Mouse (Mus musculus) ES-E14 (cell line): ENCODE results near the gene Car9. TPM values are rescaled to one million over a fixed set of nuclear protein-coding genes. Genes with fewer than 3 reads are reported as not detected.
A peak's percentile ranks its signal among the peaks of the same experiment; 100 is the strongest.

Experiments used
- DNase-seq: peaks from one replicate; pipeline ENCODE4 v3.0.0-alpha.2; 2013; ENCODE audit warnings: low read depth, low spot score
- H3K27ac ChIP-seq: 2 replicates; pipeline ENCODE4 v1.5.1; 2012; ENCODE audit warnings: low read depth, mild to moderate bottlenecking, low read length, moderate library complexity, mixed read lengths; ENCODE audit not compliant: poor library complexity, insufficient read depth, severe bottlenecking
- H3K36me3 ChIP-seq: 2 replicates; pipeline ENCODE4 v1.6.1; 2012; ENCODE audit warnings: mild to moderate bottlenecking, low read length, moderate library complexity, mixed read lengths; ENCODE audit not compliant: control insufficient read depth, poor library complexity, insufficient read depth, severe bottlenecking
- H3K4me1 ChIP-seq, 2 experiments: fragments of 150-350 bp in 1 of 2; sonication (generic) in 1 of 2; 2 replicates each; pipeline ENCODE4 v1.6.1; 2012; ENCODE audit warnings: low read length in 2 of 2, mild to moderate bottlenecking in 1 of 2, mixed read lengths in 1 of 2; ENCODE audit not compliant: control insufficient read depth in 2 of 2, insufficient read depth in 2 of 2, poor library complexity in 1 of 2
- H3K4me3 ChIP-seq, 2 experiments: fragments of 150-350 bp in 1 of 2; sonication (generic) in 1 of 2; 2 replicates each; pipeline ENCODE4 v1.5.1; 2012; ENCODE audit warnings: low read length in 2 of 2, low read depth in 1 of 2, mild to moderate bottlenecking in 1 of 2, mixed read lengths in 1 of 2; ENCODE audit not compliant: insufficient read depth in 1 of 2, poor library complexity in 1 of 2, severe bottlenecking in 1 of 2
- H3K9ac ChIP-seq: 2 replicates; pipeline ENCODE4 v1.6.1; 2012; ENCODE audit warnings: low read depth, mild to moderate bottlenecking, low read length, mixed read lengths; ENCODE audit not compliant: poor library complexity, insufficient read depth, severe bottlenecking
- H3K9me3 ChIP-seq: fragments of 150-350 bp; sonication (generic); 2 replicates; pipeline ENCODE4 v1.6.1; 2012; ENCODE audit warnings: low read depth, mild to moderate bottlenecking, low read length; ENCODE audit not compliant: control insufficient read depth, insufficient read depth
- CHD2 ChIP-seq: IDR thresholded peaks from 2 replicates; pipeline ENCODE4 v1.6.1; 2014; ENCODE audit warnings: mild to moderate bottlenecking, low read depth, low read length, inconsistent platforms
- HCFC1 ChIP-seq: IDR thresholded peaks from 2 replicates; pipeline ENCODE4 v1.6.1; 2012; ENCODE audit warnings: low read length, inconsistent platforms, borderline replicate concordance; ENCODE audit not compliant: insufficient read depth
- MAFK ChIP-seq: IDR thresholded peaks from 2 replicates; pipeline ENCODE4 v1.6.1; 2014; ENCODE audit warnings: mild to moderate bottlenecking, low read depth, low read length, inconsistent platforms; ENCODE audit not compliant: insufficient read depth
- ZC3H11A ChIP-seq: IDR thresholded peaks from 2 replicates; pipeline ENCODE4 v1.6.1; 2012; ENCODE audit warnings: low read depth, mild to moderate bottlenecking, inconsistent platforms, low read length, borderline replicate concordance
- ZNF384 ChIP-seq: IDR thresholded peaks from 2 replicates; pipeline ENCODE4 v1.6.1; 2012; ENCODE audit warnings: low read depth, low read length, inconsistent platforms
- in situ Hi-C, 2 experiments: fragments of 600-800 bp; cut with MboI; formaldehyde crosslinking; loops; one replicate each; pipeline ENCODE4 v1.15.1; 2025; ENCODE audit warnings: low sequenced_read_pairs in 2 of 2, inconsistent platforms in 1 of 2; ENCODE audit not compliant: unreplicated experiment in 2 of 2
- total RNA-seq: library from RNA; depleted of rRNA; stranded (reverse); fragments of 300-350 nt; gene quantifications from 2 replicates; pipeline ENCODE4 v1.2.3, GENCODE M21; 2012

The Car9 gene
- total RNA-seq, 1 experiment: 0.71 TPM

DNA sequence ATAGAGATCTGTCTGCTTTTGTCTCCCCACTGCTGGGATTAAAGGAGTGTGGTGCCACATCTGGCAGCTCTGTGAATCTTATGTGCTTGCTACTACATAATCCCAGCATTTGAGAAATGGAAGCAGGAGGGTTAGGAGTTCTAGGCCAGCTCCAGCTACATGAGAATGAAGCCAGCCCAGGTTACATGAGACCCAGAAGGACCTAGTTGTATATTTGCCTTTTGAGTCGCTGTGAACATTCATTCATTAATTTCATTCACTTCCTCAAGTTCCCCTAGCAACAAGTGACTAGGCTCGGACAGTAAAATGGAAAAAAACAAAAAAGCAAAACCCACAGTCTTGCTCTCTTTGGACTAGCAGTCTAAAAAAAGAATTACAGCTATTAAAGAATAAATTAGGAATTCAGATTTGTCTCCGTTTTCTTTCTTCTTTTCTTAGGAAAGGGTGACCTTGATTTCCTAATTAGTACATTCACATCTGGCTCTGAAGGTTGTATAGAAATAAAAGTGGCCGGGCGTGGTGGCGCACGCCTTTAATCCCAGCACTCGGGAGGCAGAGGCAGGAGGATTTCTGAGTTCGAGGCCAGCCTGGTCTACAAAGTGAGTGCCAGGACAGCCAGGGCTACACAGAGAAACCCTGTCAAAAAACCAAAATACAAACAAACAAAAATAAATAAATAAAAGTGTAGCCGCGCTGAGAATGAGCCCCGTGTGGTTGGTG, 14.5 kb upstream of the Car9 start:
- no peak overlapping the region for H3K9ac ChIP-seq
- H3K27ac ChIP-seq: no peak overlapping the region
- DNase-seq: no peak
- peaks cover 0 to 6% of the 10 kb centered on the region in 2 experiments; a peak in 1 of 4 replicates for H3K4me1 ChIP-seq
- no peaks in the 10 kb centered on the region for H3K9me3 ChIP-seq
- in situ Hi-C loops: no loop called here
- peaks cover 12% of the 10 kb centered on the region for H3K36me3 ChIP-seq
- H3K4me3 ChIP-seq: peak overlapping the region in 1 of 2 experiments; percentile 32; a peak in 2 of 4 replicates
- TF ChIP-seq ZNF384 (peak; percentile 70), MAFK (no peak), HCFC1 (no peak), ZC3H11A (0 out of 2 replicates have a peak, but pooled peaks have one; percentile 17), CHD2 (0 out of 2 replicates have a peak, but pooled peaks have one; percentile 49)

DNA sequence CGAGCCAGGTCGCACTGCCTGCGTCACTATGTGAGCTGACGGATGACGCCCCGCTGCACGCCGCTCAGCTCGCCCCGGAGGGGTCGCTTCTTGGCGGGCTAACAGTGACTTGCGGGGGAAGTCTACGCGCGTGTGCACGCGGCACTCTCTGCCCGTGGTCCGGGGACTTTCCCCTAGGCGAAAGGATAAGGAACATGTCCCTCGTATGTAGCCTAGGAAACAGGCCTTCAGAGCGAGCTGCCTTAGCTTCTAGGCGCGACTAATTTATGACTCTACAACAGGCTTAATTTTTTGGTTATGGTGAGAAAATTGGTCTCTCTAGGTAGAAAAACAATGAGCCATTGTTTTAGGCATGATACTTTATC, 14.0 kb upstream of the Car9 start, which contains the start of gene Ccdc107:
Gene Ccdc107, plus strand, starts transcription at position 80 of the 365 bp plus-strand sequence.
- TF ChIP-seq ZNF384: no peak
- TF ChIP-seq CHD2: no peak
- TF ChIP-seq MAFK: peak; percentile 56; the same call in 1 of the 2 replicates
- TF ChIP-seq HCFC1: peak; percentile 60; the same call in 1 of the 2 replicates
- no peak for TF ChIP-seq ZC3H11A
- H3K36me3 ChIP-seq: peaks cover 17% of the 10 kb centered on the region
- in situ Hi-C loops: no loop called here
- no peaks in the 10 kb centered on the region for H3K9me3 ChIP-seq
- H3K4me3 ChIP-seq: peak within 1 kb of the TSS; percentile 75
- peak; percentile 87 for DNase-seq
- H3K9ac ChIP-seq: peak within 1 kb of the TSS; percentile 88
- H3K27ac ChIP-seq: no peak within 1 kb of the TSS
- H3K4me1 ChIP-seq: peaks cover 0 to 7% of the 10 kb centered on the region in 2 experiments; a peak in 1 of 4 replicates

DNA sequence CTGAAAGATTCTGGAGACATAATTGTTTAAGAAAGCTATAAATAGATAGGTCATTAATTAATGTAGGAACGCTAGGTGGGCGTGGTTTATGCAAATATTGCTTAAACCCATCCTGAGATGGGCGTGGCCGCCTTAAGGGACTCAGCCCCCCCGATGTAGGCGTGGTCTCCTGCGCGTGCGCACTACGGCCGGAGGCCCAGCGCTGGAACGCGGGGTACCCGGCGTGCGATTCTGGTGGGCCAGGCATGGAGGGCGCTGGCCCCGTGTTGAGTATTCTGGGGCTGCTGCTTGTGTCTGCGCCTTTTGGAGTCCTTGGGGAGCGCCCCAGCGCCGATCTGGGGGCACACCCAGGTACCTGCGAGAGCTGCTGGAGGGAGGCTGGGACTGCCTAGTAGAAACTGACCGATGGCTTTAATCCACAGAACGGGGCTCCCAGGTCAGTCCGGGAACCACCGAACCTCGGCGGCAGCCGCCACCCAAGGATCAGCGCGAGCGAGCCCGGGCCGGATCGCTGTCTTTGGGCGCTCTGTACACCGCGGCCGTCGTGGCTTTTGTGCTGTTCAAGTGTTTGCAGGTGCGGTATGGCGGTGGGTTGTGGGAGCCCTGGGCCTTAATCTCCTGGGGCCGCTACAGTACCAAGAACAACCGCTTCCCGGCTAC, 13.4 kb upstream of the Car9 start:
- H3K4me3 ChIP-seq: peak overlapping the region; percentile 75
- H3K36me3 ChIP-seq: peaks cover 18% of the 10 kb centered on the region
- peaks cover 0 to 8% of the 10 kb centered on the region in 2 experiments; a peak in 1 of 4 replicates for H3K4me1 ChIP-seq
- peak overlapping the region; percentile 88 for H3K9ac ChIP-seq
- no peaks in the 10 kb centered on the region for H3K9me3 ChIP-seq
- no peak overlapping the region for H3K27ac ChIP-seq
- in situ Hi-C loops: no loop called here
- DNase-seq: peak; percentile 86
- TF ChIP-seq HCFC1 (no peak), MAFK (no peak), ZNF384 (no peak), CHD2 (no peak), ZC3H11A (no peak)

DNA sequence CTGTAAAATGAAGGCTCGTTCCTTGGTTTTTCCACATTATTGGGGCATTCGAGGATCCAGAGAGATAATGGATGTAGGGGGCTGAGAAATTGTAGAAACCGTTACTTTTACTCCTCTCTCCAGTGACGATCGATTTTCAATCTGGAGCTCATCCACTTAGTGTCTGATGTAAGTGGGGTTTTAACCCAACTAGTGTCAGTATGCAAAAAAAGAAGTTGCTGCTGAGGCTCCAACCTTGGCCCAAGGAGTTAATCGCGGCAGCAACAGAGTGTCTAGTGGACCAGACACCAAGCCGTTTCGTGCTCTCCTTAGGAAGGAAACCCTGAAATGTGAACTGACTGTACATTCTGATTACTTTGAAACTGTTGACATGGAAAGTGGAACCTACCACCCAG, 12.9 kb upstream of the Car9 start:
- no peak for TF ChIP-seq HCFC1
- TF ChIP-seq ZC3H11A: no peak
- no peak for TF ChIP-seq MAFK
- TF ChIP-seq ZNF384: no peak
- no peak for TF ChIP-seq CHD2
- DNase-seq: no peak
- peak overlapping the region; percentile 88 for H3K9ac ChIP-seq
- peaks cover 18% of the 10 kb centered on the region for H3K36me3 ChIP-seq
- H3K4me1 ChIP-seq: peaks cover 0 to 10% of the 10 kb centered on the region in 2 experiments; a peak in 1 of 4 replicates
- in situ Hi-C loops: no loop called here
- H3K9me3 ChIP-seq: no peaks in the 10 kb centered on the region
- H3K27ac ChIP-seq: no peak overlapping the region
- H3K4me3 ChIP-seq: peak overlapping the region; percentile 75
